Mouse (Mus musculus) spleen, postnatal 10 days (tissue): ENCODE results near the gene Vtcn1.
"Not testable (repeated sequence)": the region's sequence is repeated elsewhere in the genome, so short reads cannot be mapped to it uniquely, and the experiment has no call there.

Experiments
- DNase-seq, 2 experiments: peaks; one replicate each; pipeline ENCODE4 v3.0.0; 2021 to 2022; ENCODE audit warnings: low spot score in 2 of 2

Vtcn1 gene

DNA sequence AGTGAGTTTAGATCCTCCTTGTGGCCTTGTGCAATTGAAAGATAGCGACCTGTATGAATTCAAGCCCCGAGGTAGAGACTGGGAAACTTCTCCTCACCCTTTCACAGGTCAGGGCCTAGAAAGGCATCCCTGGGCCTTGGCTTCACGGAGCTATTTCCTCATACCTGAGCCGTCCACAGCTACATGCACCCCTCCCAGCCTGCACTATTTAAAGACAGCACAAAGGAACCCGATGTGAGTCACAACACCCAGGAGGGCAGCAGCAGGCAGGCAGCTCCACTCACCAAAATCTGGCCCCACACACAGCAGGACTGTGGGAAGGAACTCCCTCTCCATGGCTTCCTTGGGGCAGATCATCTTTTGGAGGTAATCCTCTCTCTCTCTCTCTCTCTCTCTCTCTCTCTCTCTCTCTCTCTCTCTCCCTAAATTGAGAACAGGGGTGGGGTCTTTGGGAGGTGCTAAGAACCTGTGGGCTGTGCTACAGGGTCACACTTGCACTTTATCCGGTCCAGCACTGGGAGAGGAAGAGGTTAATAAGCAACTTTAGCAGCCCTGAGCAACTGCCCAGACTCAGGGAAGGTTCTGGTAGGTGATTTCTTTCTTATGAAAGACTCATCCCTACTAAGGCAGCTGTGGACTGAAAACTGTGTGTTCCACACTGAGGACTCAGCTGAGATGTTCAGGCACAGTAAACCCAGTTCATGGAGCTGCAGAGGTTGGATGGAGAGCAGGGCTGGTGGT is at the start of gene Vtcn1:
Vtcn1 (plus strand) TSS at position 235 of the 741 bp plus-strand sequence.
- no peak for DNase-seq

GRCm38 (mm10) chr3:100776967-100777366 is 48.3 kb upstream of the Vtcn1 start:
- no peak for DNase-seq

GRCm38 (mm10) chr3:100777568-100777967 is 47.7 kb upstream of the Vtcn1 start:
- DNase-seq, result no peak

GRCm38 (mm10) chr3:100786076-100786475 is 39.2 kb upstream of the Vtcn1 start:
- DNase-seq, result no peak

DNA sequence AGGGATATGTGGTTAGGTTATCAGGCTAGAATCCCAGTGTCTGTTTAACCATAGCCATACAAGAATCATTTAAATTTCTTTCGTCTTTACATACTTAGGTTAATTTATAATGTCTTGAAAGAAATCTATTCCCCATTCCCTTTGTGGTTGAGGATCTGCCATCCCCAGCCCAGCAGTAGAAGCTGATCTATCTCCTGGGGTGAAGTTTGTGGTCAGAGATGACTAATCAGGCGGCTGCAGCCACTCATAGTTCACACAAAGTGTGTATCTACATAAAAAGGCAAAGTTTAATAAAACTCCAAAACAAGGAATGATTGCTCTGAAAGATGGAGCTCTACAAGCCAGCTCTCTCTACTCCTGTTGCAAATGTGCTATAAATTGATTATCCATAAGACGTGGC is 33.6 kb upstream of the Vtcn1 start:
- no peak for DNase-seq

DNA sequence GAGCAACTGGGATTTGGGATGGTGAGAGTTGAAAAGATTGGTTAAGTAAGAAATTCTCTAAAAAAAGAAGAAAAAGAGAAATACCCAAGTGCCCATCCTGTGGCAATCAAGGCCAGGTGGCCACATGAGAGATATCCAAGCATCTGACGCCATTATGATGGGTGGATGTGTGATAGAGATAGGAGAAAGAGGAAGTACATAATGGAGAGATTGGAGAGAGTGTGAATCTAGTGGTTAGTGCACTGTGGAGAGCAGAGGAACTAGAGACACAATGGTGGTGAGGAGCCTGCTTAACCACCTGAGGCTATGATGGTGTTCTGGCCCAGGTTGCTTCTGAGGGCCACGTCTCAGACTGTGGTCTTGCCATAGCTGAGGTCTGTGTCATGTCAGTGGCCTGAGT is 31.9 kb upstream of the Vtcn1 start:
- DNase-seq, result no peak

DNA sequence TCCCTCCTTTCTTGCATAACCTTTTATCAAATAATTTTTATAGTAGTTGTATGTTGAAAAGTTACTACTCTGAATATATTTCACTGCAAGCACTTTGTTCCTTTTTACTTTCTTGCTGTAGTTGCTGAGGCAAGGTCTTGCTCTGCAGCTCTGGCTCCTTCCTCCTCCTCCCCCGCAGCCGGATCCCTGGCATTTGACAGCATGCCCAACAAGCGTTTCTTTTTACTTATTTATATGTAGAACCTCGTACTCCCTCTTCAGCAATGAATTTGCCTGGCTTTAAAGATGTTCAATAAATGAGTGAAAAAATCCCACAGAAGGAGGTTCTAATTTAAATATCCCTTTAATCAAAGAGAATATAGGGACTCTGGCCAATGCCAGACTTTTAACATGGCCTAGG is 28.7 kb upstream of the Vtcn1 start:
- no peak for DNase-seq

GRCm38 (mm10) chr3:100797166-100798145 is 27.8 kb upstream of the Vtcn1 start:
- no peak for DNase-seq

GRCm38 (mm10) chr3:100798872-100799422 is 26.3 kb upstream of the Vtcn1 start:
- DNase-seq, result no peak

- no peak for DNase-seq
These were observed 20.3 kb upstream of the Vtcn1 start for GRCm38 (mm10) chr3:100804975-100805374.

DNA sequence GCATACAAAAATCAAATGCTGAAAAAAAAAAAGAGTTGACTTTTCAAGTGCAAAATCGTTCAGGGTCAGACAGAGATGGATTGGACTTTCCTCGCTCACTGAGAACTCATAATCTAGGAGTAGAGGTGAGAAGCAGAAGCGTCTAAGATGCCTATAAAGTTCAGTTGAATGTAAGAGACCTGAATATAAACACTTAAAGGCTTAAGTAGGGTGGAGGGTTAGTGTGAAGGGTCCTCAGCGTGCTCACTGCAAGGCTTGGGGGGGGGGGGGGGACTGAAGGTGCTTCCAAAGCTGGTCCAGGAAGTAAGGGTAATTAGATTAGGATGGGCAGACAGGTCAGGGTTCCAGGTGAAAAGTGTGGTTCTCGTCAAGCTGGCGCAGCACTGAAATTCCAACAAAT is 19.3 kb upstream of the Vtcn1 start:
- no peak for DNase-seq

DNA sequence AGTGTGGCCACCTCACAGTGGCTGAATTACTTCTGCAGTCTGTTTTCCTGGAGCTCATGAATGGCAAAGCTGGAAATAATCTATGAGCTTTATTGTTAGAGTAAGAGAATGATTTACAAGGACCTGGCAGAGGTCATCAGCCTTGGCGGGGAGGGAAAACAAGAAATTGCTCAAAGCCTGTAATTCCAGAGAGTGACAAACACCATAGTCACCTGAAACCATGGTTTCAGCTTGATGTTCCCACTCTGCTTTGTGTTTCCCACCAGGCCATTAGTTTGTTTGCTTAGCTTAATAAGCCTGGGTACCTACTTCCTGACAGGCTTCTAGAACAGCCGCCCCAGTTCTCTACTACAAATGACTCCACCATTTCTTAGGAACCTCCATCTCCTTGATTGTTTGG is 14.8 kb upstream of the Vtcn1 start:
- DNase-seq, result no peak

- no peak for DNase-seq
These were observed 13.4 kb upstream of the Vtcn1 start for GRCm38 (mm10) chr3:100811836-100812235.

GRCm38 (mm10) chr3:100815490-100815889 is 9.8 kb upstream of the Vtcn1 start:
- not testable (repeated sequence) for DNase-seq

DNA sequence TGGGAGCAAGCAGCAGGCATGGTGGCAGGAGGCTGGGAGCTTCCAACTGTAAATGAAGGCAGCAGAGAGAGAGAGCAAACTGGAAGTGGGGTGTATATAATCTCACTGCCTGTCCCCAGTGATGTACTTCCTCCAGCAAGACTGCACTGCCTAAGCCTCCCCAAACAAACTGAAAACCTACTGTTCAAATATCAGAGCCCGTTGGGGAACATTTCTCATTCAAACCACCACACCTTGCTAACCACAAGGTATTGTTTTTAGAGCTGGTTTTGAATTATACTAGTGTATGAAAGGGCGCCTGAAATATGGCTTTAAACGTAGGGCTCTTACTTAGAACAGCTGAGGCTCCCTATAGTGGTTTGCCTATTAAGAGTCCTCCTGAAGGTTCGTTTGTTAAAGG is 6.5 kb upstream of the Vtcn1 start:
- DNase-seq, result no peak

DNA sequence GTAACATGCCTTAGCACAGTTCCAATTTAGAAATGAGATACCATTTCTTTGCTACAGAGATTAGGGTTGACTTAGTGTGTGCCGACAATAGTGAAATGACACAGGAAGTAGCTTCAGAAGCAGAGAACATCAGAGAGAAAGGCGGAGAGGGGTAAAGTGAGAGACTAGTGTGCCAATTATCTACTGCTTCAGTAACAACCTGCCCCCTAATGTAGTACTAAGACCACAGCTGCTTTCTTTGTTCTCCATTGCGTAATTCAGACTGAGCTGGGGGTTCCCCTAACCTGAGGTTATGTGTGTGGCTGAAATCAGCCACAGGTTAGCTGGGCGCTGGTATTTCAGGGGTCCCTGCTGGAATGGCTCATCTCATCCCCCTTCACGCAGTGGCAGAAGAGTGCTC is 5.7 kb upstream of the Vtcn1 start:
- DNase-seq, result no peak

DNA sequence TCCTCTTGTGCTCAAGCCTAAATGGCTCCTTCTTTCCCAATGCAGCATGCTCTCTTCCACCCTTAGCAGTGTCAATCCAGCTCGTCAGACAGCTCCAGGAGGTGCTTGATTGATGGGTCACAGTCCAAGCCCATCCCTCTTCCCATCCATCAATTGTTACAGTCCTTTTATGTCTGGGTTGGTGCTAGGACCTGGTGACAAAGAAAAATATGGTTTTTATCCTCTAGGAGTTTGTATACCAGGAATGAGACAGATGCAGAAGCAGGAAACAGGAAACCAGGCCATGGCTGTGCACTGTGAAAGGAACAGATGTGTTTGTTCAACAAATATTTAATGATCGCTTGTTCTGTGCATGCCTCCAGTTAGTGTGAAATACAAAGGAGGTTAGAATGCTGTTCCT is 4.4 kb upstream of the Vtcn1 start:
- no peak for DNase-seq

- DNase-seq, result no peak
These were observed 4.0 kb upstream of the Vtcn1 start for GRCm38 (mm10) chr3:100821276-100821675.

- no peak for DNase-seq
These were observed 18.5 kb downstream of the Vtcn1 start for GRCm38 (mm10) chr3:100843784-100844183.

DNA sequence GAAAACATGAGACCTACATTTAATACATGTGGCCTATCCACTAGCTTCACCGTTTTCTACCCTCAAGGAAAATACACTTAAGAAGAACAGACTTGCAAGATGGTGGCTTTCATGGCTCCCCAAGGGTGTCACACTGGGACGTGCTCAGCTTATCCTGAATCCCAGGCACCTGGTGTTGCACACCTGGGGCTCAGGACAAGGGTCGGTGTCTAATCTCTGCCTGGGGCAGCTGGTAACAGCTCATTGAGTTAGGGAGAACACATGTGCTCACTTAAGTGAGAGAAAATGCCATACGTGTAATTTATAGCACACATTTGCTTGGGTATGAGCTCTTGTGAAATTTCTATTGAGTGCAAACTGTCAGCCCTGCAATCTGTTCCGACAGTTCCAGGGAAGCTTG is 19.1 kb downstream of the Vtcn1 start:
- DNase-seq, result no peak

DNA sequence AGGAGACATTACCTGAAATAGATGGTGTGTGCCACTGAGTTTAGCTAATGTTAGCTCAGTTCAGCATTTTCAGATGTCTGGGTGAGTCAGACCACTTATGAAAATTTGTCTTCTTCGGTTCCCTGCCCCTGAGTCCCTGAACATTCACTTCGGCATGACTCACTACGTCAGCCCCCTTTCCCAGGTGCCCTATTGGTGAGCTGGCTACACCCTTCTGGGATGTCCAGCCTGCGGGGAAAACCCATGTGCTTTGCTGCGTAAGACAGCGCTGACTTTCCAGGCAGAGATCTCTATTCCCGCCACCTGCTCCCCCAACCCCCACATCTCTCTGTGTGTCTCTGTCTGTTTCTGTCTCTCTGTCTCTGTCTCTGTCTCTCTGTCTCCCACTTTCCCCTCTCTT is 23.1 kb downstream of the Vtcn1 start:
- no peak for DNase-seq

- DNase-seq, result no peak
These were observed 25.2 kb downstream of the Vtcn1 start for GRCm38 (mm10) chr3:100850468-100850867.
